Mouse (Mus musculus) heart, embryonic 14.5 days (tissue): ENCODE data around the gene Asic3. TPM values are rescaled to one million over a fixed set of nuclear protein-coding genes. Genes with fewer than 3 reads are reported as not detected.

Experiments
- ATAC-seq: fragments of 200-750 bp; cut with Nextera tagmentation; 2 replicates; pipeline ENCODE4 v1.8.0; 2017; ENCODE audit warnings: low read depth, moderate TSS enrichment; ENCODE audit not compliant: insufficient number of reproducible peaks, insufficient read depth, low FRiP score
- H3K27ac ChIP-seq, 2 experiments: fragments of 200-500 bp in 1 of 2; fragments of 300-500 bp in 1 of 2; sonication (generic) in 1 of 2; replicated peaks in 1 of 2; 2 replicates each; pipeline ENCODE4 v1.5.1; 2012 to 2014; ENCODE audit warnings: low read depth in 2 of 2, low read length in 2 of 2, control low read depth in 1 of 2, mild to moderate bottlenecking in 1 of 2, mixed read lengths in 1 of 2; ENCODE audit not compliant: control insufficient read depth in 1 of 2, insufficient read depth in 1 of 2
- H3K27me3 ChIP-seq: fragments of 300-500 bp; sonication (generic); 2 replicates; pipeline ENCODE4 v1.6.1; 2014; ENCODE audit warnings: mild to moderate bottlenecking, low read length, control low read depth; ENCODE audit not compliant: control insufficient read depth, insufficient read depth
- H3K36me3 ChIP-seq: fragments of 300-500 bp; sonication (generic); 2 replicates; pipeline ENCODE4 v1.6.1; 2014; ENCODE audit warnings: mild to moderate bottlenecking, control low read depth, low read length, mixed read lengths; ENCODE audit not compliant: control insufficient read depth, insufficient read depth
- H3K4me1 ChIP-seq, 2 experiments: fragments of 200-500 bp in 1 of 2; fragments of 300-500 bp in 1 of 2; sonication (generic) in 1 of 2; 2 replicates each; pipeline ENCODE4 v1.6.1; 2012 to 2014; ENCODE audit warnings: low read length in 2 of 2, control low read depth in 1 of 2, mixed read lengths in 1 of 2; ENCODE audit not compliant: control insufficient read depth in 2 of 2, insufficient read depth in 2 of 2
- H3K4me2 ChIP-seq: fragments of 300-500 bp; sonication (generic); 2 replicates; pipeline ENCODE4 v1.6.1; 2014; ENCODE audit warnings: mild to moderate bottlenecking, low read length
- H3K4me3 ChIP-seq, 2 experiments: fragments of 200-500 bp in 1 of 2; fragments of 300-500 bp in 1 of 2; sonication (generic) in 1 of 2; 2 replicates each; pipeline ENCODE4 v1.5.1; 2012 to 2014; ENCODE audit warnings: low read length in 2 of 2, mild to moderate bottlenecking in 2 of 2, control low read depth in 1 of 2, low read depth in 1 of 2, moderate library complexity in 1 of 2; ENCODE audit not compliant: control insufficient read depth in 1 of 2, insufficient read depth in 1 of 2
- H3K9ac ChIP-seq: fragments of 300-500 bp; sonication (generic); 2 replicates; pipeline ENCODE4 v1.6.1; 2014; ENCODE audit warnings: mild to moderate bottlenecking, low read length
- H3K9me3 ChIP-seq: fragments of 300-500 bp; sonication (generic); 2 replicates; pipeline ENCODE4 v1.6.1; 2016; ENCODE audit warnings: low read length, control low read depth; ENCODE audit not compliant: control insufficient read depth
- whole genome bisulfite sequencing: fragments of 180-500 bp; shearing (Covaris S2); extraction: QIAGEN DNeasy Blood & Tissue Kit; methylation state at CpG from one replicate; pipeline ENCODE4 v1.1.7; 2014; 5-methylcytosine and 5-hydroxymethylcytosine counted together
- polyA plus RNA-seq: library from polyadenylated mRNA; unstranded; fragments of >200 nt; fragmentation: Nextera tagmentation; extraction: Ambion mirVana; gene quantifications from 2 replicates; pipeline ENCODE4 v1.2.1, GENCODE M21; 2014

Gene Asic3
- polyA plus RNA-seq, 1 experiment from 2014 or later: not detected

DNA sequence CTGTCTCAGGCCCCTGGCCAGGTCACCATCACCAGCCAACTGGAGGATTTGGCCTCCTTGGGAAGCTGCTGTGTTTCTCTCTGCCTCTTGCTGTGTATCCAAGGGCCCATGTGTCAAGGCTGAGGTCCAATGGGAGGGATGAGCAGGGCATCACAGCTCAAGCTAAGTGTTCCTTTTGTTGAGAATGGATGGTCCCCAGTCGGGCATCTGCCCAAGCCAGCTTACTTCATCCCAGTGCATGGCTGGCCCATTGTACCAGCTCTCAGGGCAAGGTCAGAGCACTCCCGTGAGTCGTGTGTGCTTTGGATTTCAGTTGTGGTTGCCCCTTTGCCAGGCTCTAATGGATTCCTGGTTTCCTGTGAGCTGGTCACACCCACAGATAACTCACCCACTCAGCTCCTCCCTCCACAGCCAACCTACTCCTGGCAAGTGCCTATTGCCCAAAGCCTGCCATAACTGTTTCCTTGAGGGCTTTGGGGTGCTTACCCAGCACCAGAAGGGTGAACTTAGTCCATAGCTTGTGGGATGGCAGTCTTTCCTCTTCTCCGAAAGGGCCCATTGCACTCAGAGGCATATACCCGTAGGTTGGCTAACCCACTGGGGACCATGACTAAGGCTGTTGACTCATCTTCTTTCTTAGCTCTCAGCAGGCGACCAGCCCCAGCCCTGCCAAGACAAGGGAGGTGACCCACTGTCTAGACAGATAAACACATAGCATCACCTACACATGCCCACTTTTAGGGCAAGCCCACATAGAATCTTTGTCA, 8.4 kb upstream of the Asic3 start:
- H3K27ac ChIP-seq: no peak overlapping the region
- peaks cover 0 to 3% of the 10 kb centered on the region in 2 experiments; a peak in 2 of 4 replicates for H3K4me1 ChIP-seq
- no peak overlapping the region for H3K4me3 ChIP-seq
- H3K9me3 ChIP-seq: no peaks in the 10 kb centered on the region
- no peak overlapping the region for H3K4me2 ChIP-seq
- 83% methylated on average over 6 of the region's 6 CpGs for WGBS
- no peak overlapping the region for H3K9ac ChIP-seq
- no peaks in the 10 kb centered on the region for H3K27me3 ChIP-seq
- ATAC-seq: no peak
- peaks cover 80% of the 10 kb centered on the region for H3K36me3 ChIP-seq

DNA sequence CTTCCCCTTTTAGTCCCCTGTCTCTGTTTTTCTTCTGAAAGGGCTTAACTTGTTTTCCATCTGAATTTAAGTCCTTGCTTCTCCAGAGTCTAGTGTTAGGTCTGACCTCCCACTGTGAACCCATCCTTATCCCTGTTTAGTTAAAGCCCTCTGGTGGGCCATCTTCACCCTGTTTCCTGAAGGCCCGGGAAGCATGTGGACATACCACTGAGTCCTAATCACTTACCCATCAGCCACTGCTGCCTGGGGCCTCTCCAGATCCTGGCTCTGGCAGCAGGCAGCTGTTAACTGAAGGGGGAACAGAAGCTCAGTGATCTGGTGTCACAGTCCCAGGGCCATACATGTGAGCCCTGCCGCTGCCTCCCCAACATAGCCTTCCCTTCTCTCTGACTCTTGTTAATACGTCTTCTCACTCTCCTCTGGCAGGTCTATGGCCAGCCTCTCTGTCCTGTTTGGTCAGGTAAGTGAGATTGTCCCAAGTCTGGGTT, 7.8 kb upstream of the Asic3 start:
- Histone ChIP-seq H3K9me3 (no peaks in the 10 kb centered on the region), H3K27me3 (no peaks in the 10 kb centered on the region), H3K9ac (no peak overlapping the region), H3K4me3 (no peak overlapping the region), H3K36me3 (peaks cover 73% of the 10 kb centered on the region), H3K4me2 (no peak overlapping the region), H3K4me1 (peaks cover 0 to 3% of the 10 kb centered on the region in 2 experiments; a peak in 2 of 4 replicates), H3K27ac (no peak overlapping the region)
- no peak for ATAC-seq
- WGBS: 56% methylated on average over 3 of the region's 3 CpGs

DNA sequence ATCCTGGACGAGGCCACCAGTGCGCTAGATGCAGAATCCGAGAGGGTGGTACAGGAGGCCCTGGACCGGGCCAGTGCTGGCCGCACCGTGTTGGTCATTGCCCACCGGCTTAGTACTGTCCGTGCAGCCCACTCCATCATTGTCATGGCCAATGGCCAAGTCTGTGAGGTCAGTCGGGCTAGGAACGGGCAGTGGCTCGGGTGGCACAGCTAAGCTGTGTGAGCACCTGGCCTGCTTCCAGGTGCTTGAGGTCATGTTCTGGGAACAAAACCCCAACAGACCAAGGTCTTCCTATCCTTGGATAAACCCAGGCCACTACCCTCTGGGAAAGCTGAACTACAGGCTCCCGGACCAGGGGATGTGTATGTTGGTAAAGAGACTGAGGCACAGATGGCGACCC, 4.5 kb upstream of the Asic3 start:
- no peaks in the 10 kb centered on the region for H3K9me3 ChIP-seq
- 86% methylated on average over 13 of the region's 13 CpGs for WGBS
- no peak overlapping the region for H3K9ac ChIP-seq
- ATAC-seq: 0 out of 2 replicates have a peak, but pooled peaks have one; percentile 13
- no peak overlapping the region for H3K4me2 ChIP-seq
- no peak overlapping the region for H3K27ac ChIP-seq
- H3K4me1 ChIP-seq: peaks cover 0 to 2% of the 10 kb centered on the region in 2 experiments; a peak in 1 of 4 replicates
- H3K4me3 ChIP-seq: no peak overlapping the region
- peaks cover 41% of the 10 kb centered on the region for H3K36me3 ChIP-seq
- H3K27me3 ChIP-seq: no peaks in the 10 kb centered on the region

DNA sequence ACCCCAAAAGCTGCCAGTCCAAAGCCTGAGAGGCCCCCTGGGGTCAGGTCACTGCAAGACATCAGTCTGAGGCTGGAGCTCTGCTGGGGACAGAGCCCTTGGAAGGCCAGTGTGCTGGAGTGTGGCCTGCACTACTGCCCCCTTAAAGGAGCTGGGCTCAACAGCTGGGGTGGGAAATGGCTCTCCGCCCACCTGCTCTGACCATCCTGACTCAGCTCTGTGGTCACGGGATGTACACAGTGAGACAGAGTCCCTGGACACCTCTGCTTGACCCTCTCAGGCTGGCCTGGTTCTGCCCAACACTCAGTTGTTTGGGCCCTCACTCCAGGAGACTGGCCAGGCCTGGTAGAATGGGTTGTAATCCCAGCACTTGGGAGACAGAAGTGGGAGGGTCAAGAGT, 3.7 kb upstream of the Asic3 start:
- H3K36me3 ChIP-seq: peaks cover 33% of the 10 kb centered on the region
- H3K4me2 ChIP-seq: no peak overlapping the region
- H3K9me3 ChIP-seq: no peaks in the 10 kb centered on the region
- no peak overlapping the region for H3K27ac ChIP-seq
- ATAC-seq: no peak
- no peak overlapping the region for H3K9ac ChIP-seq
- WGBS: 81% methylated on average over 2 of the region's 2 CpGs
- no peak overlapping the region for H3K4me3 ChIP-seq
- H3K4me1 ChIP-seq: peaks cover 0 to 2% of the 10 kb centered on the region in 2 experiments; a peak in 1 of 4 replicates
- H3K27me3 ChIP-seq: peaks cover under 1% of the 10 kb centered on the region; the same call in 1 of the 2 replicates

DNA sequence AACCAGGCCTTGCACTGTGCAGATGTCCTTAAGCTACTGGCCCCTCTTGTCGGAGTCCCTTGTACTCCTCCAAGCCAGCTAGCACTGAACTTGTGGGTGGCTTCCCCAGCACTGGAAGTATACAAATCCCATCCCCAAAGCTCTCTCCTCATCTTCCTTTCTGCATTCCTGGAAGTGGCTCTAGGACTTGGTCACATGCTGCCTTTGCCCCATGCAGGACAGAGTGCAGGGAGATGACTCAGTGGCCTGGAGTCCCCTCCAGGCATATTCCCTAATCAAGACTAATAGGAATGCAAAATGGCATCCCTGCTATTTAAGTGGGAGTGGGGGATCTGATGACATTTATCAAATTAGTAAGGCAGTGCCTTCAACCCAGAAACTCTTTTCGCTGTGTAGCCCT, 1.1 kb upstream of the Asic3 start:
- peaks cover 14% of the 10 kb centered on the region for H3K36me3 ChIP-seq
- no peak overlapping the region for H3K9ac ChIP-seq
- 61% methylated on average over 2 of the region's 2 CpGs for WGBS
- peaks cover 11% of the 10 kb centered on the region; the same call in 1 of the 2 replicates for H3K27me3 ChIP-seq
- no peaks in the 10 kb centered on the region for H3K9me3 ChIP-seq
- no peak for ATAC-seq
- H3K27ac ChIP-seq: no peak overlapping the region
- peaks cover 0 to 2% of the 10 kb centered on the region in 2 experiments; a peak in 1 of 4 replicates for H3K4me1 ChIP-seq
- H3K4me3 ChIP-seq: no peak overlapping the region
- H3K4me2 ChIP-seq: no peak overlapping the region

DNA sequence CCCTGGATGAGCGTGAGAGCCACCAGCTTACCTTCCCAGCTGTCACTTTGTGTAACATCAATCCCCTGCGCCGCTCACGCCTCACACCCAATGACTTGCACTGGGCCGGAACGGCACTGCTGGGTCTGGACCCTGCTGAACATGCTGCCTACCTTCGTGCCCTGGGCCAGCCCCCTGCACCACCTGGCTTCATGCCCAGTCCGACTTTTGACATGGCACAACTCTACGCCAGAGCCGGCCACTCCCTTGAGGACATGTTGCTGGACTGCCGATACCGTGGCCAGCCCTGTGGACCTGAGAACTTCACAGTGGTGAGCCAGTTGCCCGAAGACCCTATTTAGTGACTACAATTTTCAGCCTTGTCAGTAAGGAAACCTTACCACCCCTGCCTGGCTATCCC, 746 bp downstream of the Asic3 start:
- H3K27me3 ChIP-seq: peaks cover 12% of the 10 kb centered on the region; the same call in 1 of the 2 replicates

DNA sequence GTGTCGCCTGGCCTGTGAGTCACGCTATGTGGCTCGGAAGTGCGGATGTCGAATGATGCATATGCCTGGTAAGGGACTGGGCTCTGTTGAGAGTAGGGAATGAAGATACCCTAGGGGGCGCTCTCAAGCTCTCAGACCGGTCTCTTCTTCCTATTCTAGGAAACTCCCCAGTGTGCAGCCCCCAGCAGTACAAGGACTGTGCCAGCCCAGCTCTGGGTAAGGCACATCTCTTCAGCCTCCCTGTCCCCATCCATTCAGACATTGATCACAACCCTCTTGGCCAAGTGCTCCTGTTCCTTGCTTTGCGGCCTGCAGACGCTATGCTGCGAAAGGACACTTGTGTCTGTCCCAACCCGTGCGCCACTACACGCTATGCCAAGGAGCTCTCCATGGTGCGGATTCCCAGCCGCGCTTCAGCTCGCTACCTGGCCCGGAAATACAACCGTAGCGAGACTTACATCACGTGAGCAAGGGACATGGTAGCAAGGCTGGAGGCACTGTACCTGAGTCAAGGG, 3.1 kb downstream of the Asic3 start:
- peak; percentile 27; the same call in 1 of the 2 replicates for ATAC-seq
- H3K27me3 ChIP-seq: peaks cover 12% of the 10 kb centered on the region; the same call in 1 of the 2 replicates
- no peak overlapping the region for H3K4me3 ChIP-seq
- H3K9ac ChIP-seq: no peak overlapping the region
- WGBS: under 1% methylated on average over 21 of the region's 21 CpGs
- peaks cover 32% of the 10 kb centered on the region for H3K36me3 ChIP-seq
- peaks cover 0 to 2% of the 10 kb centered on the region in 2 experiments; a peak in 1 of 4 replicates for H3K4me1 ChIP-seq
- H3K4me2 ChIP-seq: no peak overlapping the region
- no peak overlapping the region for H3K27ac ChIP-seq
- H3K9me3 ChIP-seq: no peaks in the 10 kb centered on the region

More for the DNA sequence above, 746 bp downstream of the Asic3 start:
- ATAC-seq: no peak
- Histone ChIP-seq H3K4me1 (peaks cover 0 to 2% of the 10 kb centered on the region in 2 experiments; a peak in 1 of 4 replicates), H3K4me2 (no peak overlapping the region), H3K9me3 (no peaks in the 10 kb centered on the region), H3K4me3 (no peak overlapping the region), H3K36me3 (peaks cover 13% of the 10 kb centered on the region), H3K27ac (no peak overlapping the region), H3K9ac (no peak overlapping the region)
- WGBS: 83% methylated on average over 13 of the region's 13 CpGs
